Mouse (Mus musculus) MEL (cell line): ENCODE measurements around the gene Ffar3.

Experiments
- CTCF ChIP-seq, 3 experiments: IDR thresholded peaks in 2 of 3; conservative IDR thresholded peaks in 1 of 3; 2 replicates each; pipeline ENCODE4 v1.5.1; 2011 to 2012; ENCODE audit warnings: low read length in 3 of 3, low read depth in 2 of 3, mild to moderate bottlenecking in 2 of 3, improper control_type of control experiment in 1 of 3, inconsistent platforms in 1 of 3, mixed read lengths in 1 of 3, moderate library complexity in 1 of 3; ENCODE audit not compliant: control insufficient read depth in 1 of 3, insufficient read depth in 1 of 3, poor library complexity in 1 of 3, severe bottlenecking in 1 of 3
- ELF1 ChIP-seq: IDR thresholded peaks from 2 replicates; pipeline ENCODE4 v1.6.1; 2014; ENCODE audit warnings: low read depth, mild to moderate bottlenecking, inconsistent platforms, low read length, improper control_type of control experiment, moderate library complexity
- EP300 ChIP-seq, 2 experiments: IDR thresholded peaks; 2 replicates each; pipeline ENCODE4 v1.6.1; 2011; ENCODE audit warnings: improper control_type of control experiment in 2 of 2, low read length in 2 of 2, low read depth in 1 of 2, mild to moderate bottlenecking in 1 of 2
- GATA1 ChIP-seq: IDR thresholded peaks from 2 replicates; pipeline ENCODE4 v1.6.1; 2011; ENCODE audit warnings: low read depth, low read length, improper control_type of control experiment
- MYB ChIP-seq: IDR thresholded peaks from 2 replicates; pipeline ENCODE4 v1.6.1; 2011; ENCODE audit warnings: mild to moderate bottlenecking, low read depth, low read length, improper control_type of control experiment
- MYC ChIP-seq: IDR thresholded peaks from 2 replicates; pipeline ENCODE4 v1.6.1; 2011; ENCODE audit warnings: low read depth, mild to moderate bottlenecking, low read length, improper control_type of control experiment, moderate library complexity
- POLR2A ChIP-seq, 2 experiments: IDR thresholded peaks; 2 replicates each; pipeline ENCODE4 v1.6.1; 2011 to 2012; ENCODE audit warnings: low read length in 2 of 2, mild to moderate bottlenecking in 2 of 2, control low read depth in 1 of 2, improper control_type of control experiment in 1 of 2, low read depth in 1 of 2, moderate library complexity in 1 of 2; ENCODE audit not compliant: control insufficient read depth in 1 of 2, insufficient read depth in 1 of 2, poor library complexity in 1 of 2
- POLR2AphosphoS2 ChIP-seq: IDR thresholded peaks from 2 replicates; pipeline ENCODE4 v1.6.1; 2011; ENCODE audit warnings: low read length, improper control_type of control experiment
- POLR2AphosphoS5 ChIP-seq: IDR thresholded peaks from 2 replicates; pipeline ENCODE4 v1.6.1; 2012; ENCODE audit warnings: low read depth, borderline replicate concordance, mild to moderate bottlenecking, inconsistent platforms, low read length, moderate library complexity, mixed read lengths
- RAD21 ChIP-seq: IDR thresholded peaks from 2 replicates; pipeline ENCODE4 v1.6.1; 2011; ENCODE audit warnings: mild to moderate bottlenecking, low read depth, low read length, improper control_type of control experiment
- RCOR1 ChIP-seq: IDR thresholded peaks from 2 replicates; pipeline ENCODE4 v1.6.1; 2012; ENCODE audit warnings: low read depth, mild to moderate bottlenecking, inconsistent platforms, low read length, improper control_type of control experiment
- TAL1 ChIP-seq: IDR thresholded peaks from 2 replicates; pipeline ENCODE4 v1.6.1; 2012; ENCODE audit warnings: mild to moderate bottlenecking, inconsistent platforms, low read length, moderate library complexity, mixed read lengths
- TBP ChIP-seq: IDR thresholded peaks from 2 replicates; pipeline ENCODE4 v1.8.0; 2011; ENCODE audit warnings: low read depth, low read length, improper control_type of control experiment
- ZMIZ1 ChIP-seq: IDR thresholded peaks from 2 replicates; pipeline ENCODE4 v1.6.1; 2012; ENCODE audit warnings: low read depth, mild to moderate bottlenecking, inconsistent platforms, low read length, improper control_type of control experiment, moderate library complexity

- TF ChIP-seq POLR2A (IDR thresholded peaks at IDR 0.05; ENCODE audit: control insufficient read depth in 1 of 2, insufficient read depth in 1 of 2, low read depth in 1 of 2, low read length in 2 of 2, poor library complexity in 1 of 2) = no peak
- no peak for TF ChIP-seq POLR2AphosphoS2
- TF ChIP-seq GATA1 = no peak
- no peak for TF ChIP-seq RAD21
- TF ChIP-seq RCOR1 = no peak
- no peak for TF ChIP-seq MYC
- no peak for TF ChIP-seq POLR2AphosphoS5
- TF ChIP-seq CTCF (IDR thresholded peaks at IDR 0.05 in 2 of 3, conservative IDR thresholded peaks at IDR 0.05 in 1 of 3; ENCODE audit: control insufficient read depth in 1 of 3, insufficient read depth in 1 of 3, low read depth in 2 of 3, low read length in 3 of 3, poor library complexity in 1 of 3, severe bottlenecking in 1 of 3) = no peak
- no peak for TF ChIP-seq MYB
- TF ChIP-seq TAL1 = no peak
- TF ChIP-seq EP300 (IDR thresholded peaks at IDR 0.05; ENCODE audit: low read depth in 1 of 2, low read length in 2 of 2) = no peak
- TF ChIP-seq ELF1 = no peak
- no peak for TF ChIP-seq TBP
- TF ChIP-seq ZMIZ1 = no peak
Observed at GRCm38 (mm10) chr7:30847386-30847785, 8.6 kb downstream of the Ffar3 start.
